Mouse (Mus musculus) liver, adult (tissue): ENCODE results near the gene Kcnc3.

ENCODE experiments used
- GATA4 ChIP-seq: IDR thresholded peaks from 2 replicates; pipeline ENCODE4 v1.6.1; 2014; ENCODE audit warnings: mild to moderate bottlenecking, low read length; ENCODE audit not compliant: insufficient replicate concordance

The Kcnc3 gene

DNA sequence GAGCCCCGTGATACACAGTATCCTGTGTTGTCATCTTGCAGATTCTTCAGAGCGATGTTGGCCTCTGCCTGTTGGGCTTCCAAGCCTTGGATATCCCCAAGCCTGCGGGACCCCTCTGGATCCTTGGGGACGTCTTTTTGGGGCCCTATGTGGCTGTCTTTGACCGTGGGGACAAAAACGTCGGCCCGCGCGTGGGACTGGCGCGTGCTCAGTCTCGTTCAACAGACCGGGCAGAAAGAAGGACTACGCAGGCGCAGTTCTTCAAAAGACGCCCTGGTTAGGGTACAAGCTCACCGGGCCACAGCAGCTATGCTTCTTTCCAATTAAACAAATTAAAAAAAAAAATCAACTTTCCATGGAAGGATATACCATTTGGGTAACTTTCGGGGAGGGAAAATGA is 3.9 kb upstream of the Kcnc3 start:
- no peak for TF ChIP-seq GATA4

DNA sequence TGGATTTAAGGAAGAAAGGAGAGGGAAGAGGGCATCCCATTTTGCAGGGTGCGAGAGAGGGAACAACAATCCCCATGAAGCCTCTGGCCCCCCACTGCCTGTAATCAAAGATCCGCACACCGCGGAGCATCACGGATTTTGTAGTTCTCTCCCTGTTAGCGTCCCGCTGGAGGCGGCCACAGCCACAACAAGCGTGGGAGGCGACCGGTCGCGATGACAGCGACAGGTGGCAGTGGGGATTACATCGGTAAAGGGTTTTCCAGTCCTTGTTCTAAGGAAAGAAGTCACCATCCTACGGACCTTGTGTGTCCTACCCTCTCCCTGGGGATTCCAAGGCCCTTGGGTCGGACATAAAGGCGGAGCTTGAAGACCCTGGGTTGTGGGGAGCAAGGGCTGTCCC is 3.5 kb upstream of the Kcnc3 start:
- no peak for TF ChIP-seq GATA4

DNA sequence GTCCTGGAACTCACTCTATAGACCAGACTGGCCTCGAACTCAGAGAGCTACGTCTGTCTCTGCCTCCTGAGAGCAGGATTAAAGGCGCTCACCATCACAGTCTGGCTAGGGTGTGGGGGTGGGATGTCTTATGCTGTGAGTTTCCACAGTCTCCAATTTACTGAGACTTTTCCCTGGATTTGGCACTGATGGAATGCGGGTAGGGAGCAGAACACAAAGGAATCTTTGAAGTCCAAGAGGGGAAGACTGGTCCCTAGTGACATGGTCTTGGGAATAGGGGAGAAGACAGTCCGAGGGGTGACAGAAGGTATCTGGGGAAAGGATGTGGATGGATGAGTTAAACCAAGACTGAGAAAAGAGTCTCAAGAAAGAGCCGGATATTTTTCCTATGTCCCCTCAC is 2.8 kb upstream of the Kcnc3 start:
- no peak for TF ChIP-seq GATA4

DNA sequence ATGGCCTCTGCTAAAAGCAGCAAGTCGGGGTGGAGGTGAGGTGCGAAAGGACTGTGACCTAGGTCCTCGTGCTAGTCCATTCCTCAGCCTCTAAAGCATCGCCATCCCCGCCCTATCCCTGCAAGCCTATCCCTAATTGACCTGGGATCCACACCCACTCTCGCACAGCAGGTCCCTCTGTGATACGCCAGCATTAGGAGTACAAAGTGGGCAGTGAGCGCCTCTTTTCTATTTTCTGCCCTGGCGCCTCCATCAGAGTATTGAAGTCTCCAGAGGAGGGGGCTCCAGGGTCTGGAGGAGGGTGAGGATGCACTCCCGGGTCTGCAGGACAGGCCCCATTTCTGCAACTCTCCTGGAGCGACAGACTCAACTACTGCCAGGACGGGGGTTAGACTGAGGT is 2.1 kb upstream of the Kcnc3 start:
- TF ChIP-seq GATA4, result no peak

DNA sequence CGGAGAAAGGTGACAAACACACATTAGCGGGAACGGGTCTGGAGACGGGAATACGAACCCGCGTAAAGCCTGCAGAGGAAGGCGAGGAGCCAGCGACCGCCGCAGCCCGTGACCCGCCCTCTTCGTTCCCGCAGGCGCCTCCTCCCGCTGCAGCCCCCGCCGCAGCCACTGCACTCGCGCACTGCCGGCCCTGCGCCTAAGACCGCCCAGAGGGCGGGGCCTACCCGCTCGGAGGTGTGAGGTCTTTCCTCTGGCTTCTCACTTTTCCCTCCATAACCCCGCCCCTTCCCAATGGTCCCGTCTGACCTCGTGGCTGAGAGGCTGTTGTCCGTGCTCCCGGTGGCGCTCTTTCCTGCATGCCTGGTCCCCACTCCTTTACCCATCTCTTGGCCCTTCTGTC is 1.3 kb upstream of the Kcnc3 start:
- TF ChIP-seq GATA4, result no peak

DNA sequence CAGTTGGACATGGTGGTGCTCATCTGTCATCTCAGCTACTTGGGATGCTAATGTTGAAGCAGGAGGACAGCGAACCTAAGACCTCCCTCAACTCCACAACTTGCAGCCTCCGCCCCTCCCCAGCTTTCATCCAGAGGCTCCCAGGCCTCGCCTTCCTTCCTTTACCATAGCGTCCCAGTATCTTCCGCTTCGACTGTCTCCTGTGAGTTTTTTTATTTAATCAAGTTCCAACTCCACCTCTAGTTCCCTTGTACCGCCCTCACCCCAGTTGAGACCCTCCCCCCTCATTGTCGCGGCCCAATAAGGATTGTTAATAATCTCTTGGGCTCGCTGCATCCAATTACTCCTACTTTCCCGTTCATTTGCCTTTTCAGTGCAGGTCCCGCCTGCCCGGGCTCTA is 518 bp upstream of the Kcnc3 start:
- no peak for TF ChIP-seq GATA4

GRCm38 (mm10) chr7:44591348-44592116 is 1.1 kb downstream of the Kcnc3 start:
- TF ChIP-seq GATA4, result no peak

DNA sequence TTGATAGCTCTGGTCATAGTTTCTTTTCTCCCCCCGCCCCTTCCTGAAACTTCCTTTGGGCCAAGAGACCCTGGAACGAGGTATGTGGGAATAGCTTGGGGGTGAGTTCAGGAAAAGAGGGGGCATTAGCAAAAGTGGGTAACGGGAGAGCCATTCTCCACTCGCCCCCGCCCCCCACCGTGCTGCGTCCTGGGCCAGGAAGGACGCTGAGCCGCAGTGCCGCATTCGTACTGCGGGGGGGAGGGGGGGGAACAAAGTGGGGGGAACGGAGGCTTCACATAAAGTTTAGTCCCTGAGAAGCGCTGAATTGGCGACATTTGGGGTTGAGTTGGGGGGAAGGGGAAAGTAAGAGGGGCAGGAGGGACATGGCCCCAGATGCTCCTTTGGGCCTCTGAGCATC is 2.6 kb downstream of the Kcnc3 start:
- TF ChIP-seq GATA4, result no peak

- TF ChIP-seq GATA4, result no peak
These were observed 3.3 kb downstream of the Kcnc3 start for GRCm38 (mm10) chr7:44593775-44594174.

GRCm38 (mm10) chr7:44594291-44594690 is 3.8 kb downstream of the Kcnc3 start:
- no peak for TF ChIP-seq GATA4

DNA sequence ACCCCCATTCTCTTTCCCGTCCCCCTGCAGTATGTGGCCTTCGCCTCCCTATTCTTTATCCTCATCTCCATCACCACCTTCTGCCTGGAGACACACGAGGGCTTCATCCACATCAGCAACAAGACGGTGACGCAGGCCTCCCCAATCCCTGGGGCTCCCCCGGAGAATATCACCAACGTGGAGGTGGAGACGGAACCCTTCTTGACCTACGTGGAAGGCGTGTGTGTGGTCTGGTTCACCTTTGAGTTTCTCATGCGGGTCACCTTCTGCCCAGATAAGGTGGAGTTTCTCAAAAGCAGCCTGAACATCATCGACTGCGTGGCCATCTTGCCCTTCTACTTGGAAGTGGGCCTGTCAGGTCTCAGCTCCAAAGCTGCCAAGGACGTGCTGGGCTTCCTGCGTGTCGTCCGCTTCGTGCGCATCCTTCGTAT is 4.7 kb downstream of the Kcnc3 start:
- no peak for TF ChIP-seq GATA4

- TF ChIP-seq GATA4, result no peak
These were observed 5.6 kb downstream of the Kcnc3 start for GRCm38 (mm10) chr7:44596051-44596450.

GRCm38 (mm10) chr7:44596996-44597538 is 6.6 kb downstream of the Kcnc3 start:
- TF ChIP-seq GATA4, result no peak

- no peak for TF ChIP-seq GATA4
These were observed 7.2 kb downstream of the Kcnc3 start for GRCm38 (mm10) chr7:44597666-44598065.

GRCm38 (mm10) chr7:44598336-44598735 is 7.9 kb downstream of the Kcnc3 start:
- TF ChIP-seq GATA4, result no peak

- TF ChIP-seq GATA4, result no peak
These were observed 10.3 kb downstream of the Kcnc3 start for GRCm38 (mm10) chr7:44600691-44601262.
